ENCODE assay signal across 17 mouse cellular contexts in the genomic region with DNA sequence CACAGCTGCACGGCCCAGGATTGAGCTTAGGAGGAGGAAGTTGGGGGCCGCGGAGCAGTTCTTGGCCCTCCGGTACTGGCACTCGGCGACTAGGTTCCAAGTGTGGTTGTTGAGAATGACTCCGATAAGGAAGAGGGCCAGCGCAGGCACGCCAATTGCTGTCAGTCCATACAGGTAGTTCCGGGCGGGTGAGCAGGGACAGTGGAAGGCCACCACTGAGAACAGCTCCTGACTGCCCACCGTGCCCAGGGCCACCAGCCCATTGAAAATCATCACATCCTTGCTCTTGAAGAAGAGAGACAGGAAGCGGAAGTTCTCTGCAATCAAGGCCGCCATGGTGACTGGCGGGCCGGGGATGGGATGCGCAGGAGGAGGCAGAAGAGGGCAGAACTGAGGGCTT. TPM values are rescaled to one million over a fixed set of nuclear protein-coding genes. Genes with fewer than 3 reads are reported as not detected.
"Had no signal": no experiment of that assay in that cellular context is flagged by ENCODE, and none has a peak within 500 bp of the region (broad histone marks: within the 10 kb centered on the region; RNA-seq: fewer than 3 reads in every experiment).

No protein-coding gene starts in this region.

- H3K9ac ChIP-seq: kidney, embryonic 15.5 days; limb, embryonic 15.5 days; liver, embryonic 14.5 days; neural tube, embryonic 12.5 days had no signal

- H3K4me3 ChIP-seq: kidney, embryonic 15.5 days; limb, embryonic 15.5 days; midbrain, embryonic 10.5 days; myocyte; neural tube, embryonic 12.5 days had no signal

- H3K9me3 ChIP-seq: kidney, embryonic 15.5 days; limb, embryonic 15.5 days; midbrain, embryonic 10.5 days; neural tube, embryonic 12.5 days had no signal

- H3K4me2 ChIP-seq: kidney, embryonic 15.5 days; neural tube, embryonic 12.5 days had no signal

- H3K27me3 ChIP-seq: limb, embryonic 15.5 days had no signal

- DNase-seq: kidney, adult 2 months; kidney, postnatal 14 days; layer of hippocampus, postnatal 36 days; lung, adult 18-20 months; midbrain, embryonic 14.5 days; thymus, adult 18-20 months; thymus, postnatal 14 days had no signal

- H3K27ac ChIP-seq: kidney, embryonic 15.5 days; limb, embryonic 15.5 days; liver, embryonic 14.5 days; midbrain, embryonic 10.5 days; neural tube, embryonic 12.5 days; stomach, postnatal 0 days had no signal

RNA-seq across cellular contexts. Expression of gene Calhm1, which starts 8.5 kb away (rescaled TPM):
- polyA plus RNA-seq: kidney, adult 2 months; kidney, embryonic 15.5 days; large intestine, adult 2 months; limb, embryonic 11.5 days; limb, embryonic 15.5 days; liver, embryonic 14.5 days; lung, embryonic 16.5 days; midbrain, embryonic 10.5 days; midbrain, embryonic 14.5 days; myocyte; neural tube, embryonic 12.5 days; stomach, postnatal 0 days had no signal

RNA-seq across cellular contexts. Expression of gene Calhm3, which starts 22.0 kb away (rescaled TPM):
- polyA plus RNA-seq: kidney, adult 2 months; kidney, embryonic 15.5 days; large intestine, adult 2 months; limb, embryonic 11.5 days; limb, embryonic 15.5 days; liver, embryonic 14.5 days; lung, embryonic 16.5 days; midbrain, embryonic 10.5 days; midbrain, embryonic 14.5 days; myocyte; neural tube, embryonic 12.5 days; stomach, postnatal 0 days had no signal
